In the genomic region with DNA sequence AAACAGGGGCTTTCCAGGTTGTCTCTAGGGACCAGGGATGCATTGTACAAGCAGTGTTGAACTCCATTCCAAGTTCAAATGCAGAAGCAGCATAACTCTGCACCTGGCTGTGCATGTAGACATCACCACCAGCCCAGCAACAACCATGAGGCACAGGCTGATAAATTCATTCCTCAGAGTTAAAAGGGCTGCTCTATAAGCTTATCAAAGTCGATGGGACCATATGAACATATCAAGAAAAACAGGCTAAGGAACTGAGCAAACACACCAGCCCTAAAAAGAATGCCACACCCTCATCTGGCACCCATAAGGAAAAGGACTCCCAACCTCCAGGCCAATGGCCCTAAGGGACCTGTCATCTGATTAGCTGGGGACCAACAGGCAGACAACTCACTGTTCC, we compare ENCODE assay signal across 23 mouse cellular contexts. TPM values are rescaled to one million over a fixed set of nuclear protein-coding genes. Genes with fewer than 3 reads are reported as not detected.
DNase-seq lines count a peak whose midpoint lies in the region; ATAC-seq and TF ChIP-seq lines count a peak whose summit lies in the region.
"Had no signal": no experiment of that assay in that cellular context is flagged by ENCODE, and none has a peak within 500 bp of the region (broad histone marks: within the 10 kb centered on the region; RNA-seq: fewer than 3 reads in every experiment).

No protein-coding gene starts in this region.

- H3K9me3 ChIP-seq in MEL (replicated peaks; ENCODE audit: insufficient read depth, low read length) = no peaks in the 10 kb centered on the region
- H3K9me3 ChIP-seq in liver, embryonic 14.5 days (ENCODE audit: control insufficient read depth, low read length) = no peaks in the 10 kb centered on the region
- H3K9me3 ChIP-seq: embryonic facial prominence, embryonic 10.5 days; heart, embryonic 15.5 days; kidney, embryonic 15.5 days; limb, embryonic 15.5 days; midbrain, embryonic 12.5 days; neural tube, embryonic 13.5 days had no signal

- no peak for TF ChIP-seq POLR2A in MEL (IDR thresholded peaks at IDR 0.05; ENCODE audit: control insufficient read depth in 1 of 2, insufficient read depth in 1 of 2, low read depth in 1 of 2, low read length in 2 of 2, poor library complexity in 1 of 2)
- TF ChIP-seq POLR2A in thymus, adult 2 months (IDR thresholded peaks at IDR 0.05; ENCODE audit: control insufficient read depth, extremely low read depth, insufficient read depth, low read length, poor library complexity) = no peak

- peaks cover 0 to 3% of the 10 kb centered on the region in 2 experiments; a peak in 2 of 4 replicates for H3K36me3 ChIP-seq in MEL (ENCODE audit: control insufficient read depth in 1 of 2, insufficient read depth in 2 of 2, low read length in 2 of 2)
- no peaks in the 10 kb centered on the region for H3K36me3 ChIP-seq in liver, embryonic 14.5 days (replicated peaks; ENCODE audit: control insufficient read depth, insufficient read depth, low read depth)
- H3K36me3 ChIP-seq in thymus, adult 2 months (ENCODE audit: control insufficient read depth, insufficient read depth, low read length) = no peaks in the 10 kb centered on the region
- H3K36me3 ChIP-seq: embryonic facial prominence, embryonic 10.5 days; heart, embryonic 15.5 days; hindbrain, embryonic 10.5 days; kidney, embryonic 15.5 days; limb, embryonic 15.5 days; midbrain, embryonic 12.5 days; neural tube, embryonic 13.5 days had no signal

- peak; percentile 77 for ATAC-seq in common myeloid progenitor, adult 5-6 weeks (replicated peaks; ENCODE audit: low read depth, poor library complexity, severe bottlenecking)
- ATAC-seq in liver, embryonic 14.5 days (ENCODE audit: insufficient read depth) = peak; percentile 95
- ATAC-seq: forebrain, embryonic 16.5 days had no signal

- 19% methylated on average over 1 of the region's 1 CpGs for WGBS in liver, embryonic 14.5 days (ENCODE audit: insufficient replicate concordance)
- 88% methylated on average over 1 of the region's 1 CpGs for WGBS in thymus, adult 2 months

- no peak for TF ChIP-seq RAD21 in MEL (IDR thresholded peaks at IDR 0.05; ENCODE audit: low read depth, low read length)

- no peak overlapping the region for H3K4me3 ChIP-seq in MEL (ENCODE audit: control insufficient read depth in 1 of 2, insufficient read depth in 1 of 2, low read depth in 2 of 2, low read length in 2 of 2)
- no peak overlapping the region for H3K4me3 ChIP-seq in liver, embryonic 14.5 days (ENCODE audit: insufficient read depth in 1 of 2, low read depth in 2 of 2, low read length in 2 of 2)
- H3K4me3 ChIP-seq in thymus, adult 2 months (ENCODE audit: control insufficient read depth, insufficient read depth, low read length) = no peak overlapping the region
- H3K4me3 ChIP-seq: embryonic facial prominence, embryonic 10.5 days; erythroblast, embryonic 14.5 days; heart, embryonic 15.5 days; hindbrain, embryonic 10.5 days; kidney, embryonic 15.5 days; limb, embryonic 15.5 days; midbrain, embryonic 12.5 days; neural tube, embryonic 13.5 days had no signal

- peak overlapping the region; percentile 7; the same call in 1 of the 2 replicates for H3K27ac ChIP-seq in MEL (ENCODE audit: control insufficient read depth, low read depth, low read length)
- peak overlapping the region; percentile 82 for H3K27ac ChIP-seq in liver, embryonic 14.5 days
- no peak overlapping the region for H3K27ac ChIP-seq in thymus, adult 2 months (ENCODE audit: control insufficient read depth, insufficient read depth, low read length)
- H3K27ac ChIP-seq: embryonic facial prominence, embryonic 10.5 days; heart, embryonic 15.5 days; hindbrain, embryonic 10.5 days; kidney, embryonic 15.5 days; limb, embryonic 15.5 days; midbrain, embryonic 12.5 days; neural tube, embryonic 13.5 days had no signal

- peaks cover 7 to 21% of the 10 kb centered on the region in 2 experiments for H3K4me1 ChIP-seq in MEL (ENCODE audit: control insufficient read depth in 1 of 2, insufficient read depth in 2 of 2, low read length in 2 of 2)
- H3K4me1 ChIP-seq in liver, embryonic 14.5 days (replicated peaks; ENCODE audit: control insufficient read depth in 2 of 2, insufficient read depth in 2 of 2, low read length in 1 of 2) = peaks cover 16 to 31% of the 10 kb centered on the region in 2 experiments
- H3K4me1 ChIP-seq in thymus, adult 2 months (replicated peaks; ENCODE audit: control insufficient read depth, insufficient read depth, low read length) = no peaks in the 10 kb centered on the region
- H3K4me1 ChIP-seq: embryonic facial prominence, embryonic 10.5 days; heart, embryonic 15.5 days; hindbrain, embryonic 10.5 days; kidney, embryonic 15.5 days; limb, embryonic 15.5 days; midbrain, embryonic 12.5 days; neural tube, embryonic 13.5 days had no signal

- H3K79me2 ChIP-seq in MEL (ENCODE audit: control insufficient read depth, insufficient read depth, low read length, poor library complexity) = no peaks in the 10 kb centered on the region

- H3K4me2 ChIP-seq in liver, embryonic 14.5 days (ENCODE audit: low read depth) = peak overlapping the region; percentile 36
- H3K4me2 ChIP-seq: heart, embryonic 15.5 days; kidney, embryonic 15.5 days; limb, embryonic 15.5 days; midbrain, embryonic 12.5 days; neural tube, embryonic 13.5 days had no signal

- no peaks in the 10 kb centered on the region for H3K27me3 ChIP-seq in MEL (ENCODE audit: control insufficient read depth in 1 of 2, insufficient read depth in 2 of 2, low read length in 2 of 2)
- H3K27me3 ChIP-seq in liver, embryonic 14.5 days (ENCODE audit: control insufficient read depth, insufficient read depth, low read length) = no peaks in the 10 kb centered on the region
- H3K27me3 ChIP-seq in thymus, adult 2 months (ENCODE audit: control insufficient read depth, insufficient read depth, low read length) = no peaks in the 10 kb centered on the region
- H3K27me3 ChIP-seq: CH12.LX; heart, embryonic 15.5 days; kidney, embryonic 15.5 days; limb, embryonic 15.5 days; midbrain, embryonic 12.5 days; neural tube, embryonic 13.5 days had no signal

- H3K9ac ChIP-seq in MEL (ENCODE audit: control insufficient read depth, low read depth, low read length, poor library complexity, severe bottlenecking) = no peak overlapping the region
- H3K9ac ChIP-seq in liver, embryonic 14.5 days (replicated peaks) = peak overlapping the region; percentile 18; the same call in 1 of the 2 replicates
- H3K9ac ChIP-seq: heart, embryonic 15.5 days; kidney, embryonic 15.5 days; limb, embryonic 15.5 days; midbrain, embryonic 12.5 days; neural tube, embryonic 13.5 days had no signal

- TF ChIP-seq CTCF in MEL (IDR thresholded peaks at IDR 0.05 in 2 of 3, conservative IDR thresholded peaks at IDR 0.05 in 1 of 3; ENCODE audit: control insufficient read depth in 1 of 3, insufficient read depth in 1 of 3, low read depth in 2 of 3, low read length in 3 of 3, poor library complexity in 1 of 3, severe bottlenecking in 1 of 3) = no peak
- TF ChIP-seq CTCF in liver, embryonic 14.5 days (IDR thresholded peaks at IDR 0.05; ENCODE audit: low read depth) = no peak
- no peak for TF ChIP-seq CTCF in thymus, adult 2 months (IDR thresholded peaks at IDR 0.05; ENCODE audit: borderline replicate concordance, control insufficient read depth, extremely low read depth, insufficient read depth, low read length, poor library complexity)

- peak; percentile 72 to 81 for TF ChIP-seq EP300 in MEL (IDR thresholded peaks at IDR 0.05; ENCODE audit: low read depth in 1 of 2, low read length in 2 of 2)
- TF ChIP-seq EP300 in liver, embryonic 14.5 days (IDR thresholded peaks at IDR 0.05; ENCODE audit: low read depth) = peak; percentile 90

- DNase-seq in MEL (ENCODE audit: low read depth, low spot score) (peak; percentile 78), MN1 (ENCODE audit: low spot score) (no peak)
- peak; percentile 69 to 75 (median 70) for DNase-seq in liver, embryonic 14.5 days (ENCODE audit: low read depth in 3 of 3, low spot score in 3 of 3)
- DNase-seq in spleen, postnatal 10 days (ENCODE audit: low spot score in 2 of 2) = peak; percentile 58 to 60
- no peak for DNase-seq in kidney, adult 11 months
- DNase-seq in cerebellum, postnatal 36 days = no peak
- no peak for DNase-seq in thymus, adult 2 months
- DNase-seq: adrenal gland, postnatal 25 days; cerebellum, postnatal 25 days; lung, postnatal 36 days; thymus, postnatal 36 days had no signal

TF ChIP-seq in MEL, 35 proteins besides CTCF, POLR2A, EP300 and RAD21 (continues in another document):
- TF ChIP-seq ZKSCAN1 (IDR thresholded peaks at IDR 0.05; ENCODE audit: low read depth, low read length) = no peak
- no peak for TF ChIP-seq POLR2AphosphoS2 (IDR thresholded peaks at IDR 0.05; ENCODE audit: low read length)
- TF ChIP-seq TCF12 (IDR thresholded peaks at IDR 0.05; ENCODE audit: low read depth, low read length) = peak; percentile 91
- TF ChIP-seq GATA1 (IDR thresholded peaks at IDR 0.05; ENCODE audit: low read depth, low read length) = peak; percentile 84
- no peak for TF ChIP-seq GABPA (IDR thresholded peaks at IDR 0.05; ENCODE audit: low read depth, low read length)
- peak; percentile 75 for TF ChIP-seq ETS1 (IDR thresholded peaks at IDR 0.05; ENCODE audit: low read depth, low read length)
- TF ChIP-seq JUND (IDR thresholded peaks at IDR 0.05; ENCODE audit: low read depth, low read length) = no peak
- no peak for TF ChIP-seq POLR2AphosphoS5 (IDR thresholded peaks at IDR 0.05; ENCODE audit: borderline replicate concordance, low read depth, low read length)
- no peak for TF ChIP-seq RCOR1 (IDR thresholded peaks at IDR 0.05; ENCODE audit: low read depth, low read length)
- TF ChIP-seq NELFE (IDR thresholded peaks at IDR 0.05; ENCODE audit: low read depth, low read length) = no peak
- TF ChIP-seq SIN3A (IDR thresholded peaks at IDR 0.05; ENCODE audit: low read length) = peak; percentile 64
- no peak for TF ChIP-seq CHD1 (IDR thresholded peaks at IDR 0.05; ENCODE audit: low read depth, low read length)

RNA-seq across cellular contexts. Expression of a gene that starts 10.5 kb away (rescaled TPM):
- 0.12 and 0.16 TPM in 2 replicates for total RNA-seq in MEL (2012; rRNA removed)
- polyA plus RNA-seq in MEL (2012; ENCODE audit: insufficient read depth in 1 of 2, insufficient read length in 2 of 2, low read depth in 1 of 2, low replicate concordance in 2 of 2, missing spikeins in 1 of 2) = under 1 TPM in 1 of 2 experiments, not detected in 1; 0.25 TPM
- total RNA-seq in common myeloid progenitor, adult 5-6 weeks (2017) = 0.23 TPM in 1 of 2 replicates, not detected in the other
- polyA plus RNA-seq in liver, embryonic 14.5 days (2012; rRNA removed) = 0.01 TPM in 1 of 2 replicates, not detected in the other
- not detected in 2 replicates for polyA plus RNA-seq in liver, embryonic 14.5 days (2014; fragmentation: Nextera tagmentation; extraction: Ambion mirVana)
- 0.08 and 0.13 TPM in 2 replicates for polyA plus RNA-seq in thymus, adult 2 months (2012; rRNA removed)
- total RNA-seq: granulocyte monocyte progenitor cell, adult 5-6 weeks had no signal
- polyA plus RNA-seq: embryonic facial prominence, embryonic 10.5 days; erythroblast, embryonic 14.5 days; heart, embryonic 15.5 days; hindbrain, embryonic 10.5 days; limb, embryonic 15.5 days; midbrain, embryonic 12.5 days; neural tube, embryonic 13.5 days had no signal

RNA-seq across cellular contexts. Expression of a gene that starts 16.4 kb away (rescaled TPM):
- total RNA-seq in MEL (2012; rRNA removed) = 135 and 143 TPM in 2 replicates
- 100 to 1,000 TPM in 1 of 2 experiments, not detected in 1; 337 TPM for polyA plus RNA-seq in MEL (2012; ENCODE audit: insufficient read depth in 1 of 2, insufficient read length in 2 of 2, low read depth in 1 of 2, low replicate concordance in 2 of 2, missing spikeins in 1 of 2)
- 31.5 and 34.1 TPM in 2 replicates for total RNA-seq in common myeloid progenitor, adult 5-6 weeks (2017)
- 61.4 and 65.7 TPM in 2 replicates for polyA plus RNA-seq in liver, embryonic 14.5 days (2012; rRNA removed)
- polyA plus RNA-seq in liver, embryonic 14.5 days (2014; fragmentation: Nextera tagmentation; extraction: Ambion mirVana) = 64.2 and 67.0 TPM in 2 replicates
- 173 and 184 TPM in 2 replicates for polyA plus RNA-seq in thymus, adult 2 months (2012; rRNA removed)

Comparison
In these comparisons a context has a peak if more than half of its experiments do, and no peak if none do; other contexts are left out.
1. DNase-seq: peak in MEL (single experiment), liver, embryonic 14.5 days (3 of 3) and spleen, postnatal 10 days (2 of 2); none in kidney, adult 11 months (single experiment), cerebellum, postnatal 36 days (0 of 2), MN1 (single experiment) and thymus, adult 2 months (single experiment).